Mouse (Mus musculus) CH12.LX (cell line): Measurements from ENCODE around the gene Arhgef3. TPM values are rescaled to one million over a fixed set of nuclear protein-coding genes. Genes with fewer than 3 reads are reported as not detected.

Source experiments
- DNase-seq: peaks from one replicate; pipeline ENCODE4 v3.0.0-alpha.2; 2013; ENCODE audit errors: extremely low read depth
- H3K27ac ChIP-seq: 2 replicates; pipeline ENCODE4 v1.5.1; 2012; ENCODE audit warnings: low read depth, mild to moderate bottlenecking, control low read depth, moderate library complexity; ENCODE audit not compliant: insufficient read depth
- H3K27me3 ChIP-seq: replicated peaks from 2 replicates; pipeline ENCODE3; 2012; ENCODE audit warnings: inconsistent platforms
- H3K36me3 ChIP-seq, 2 experiments: replicated peaks in 1 of 2; 2 replicates each; pipeline versions ENCODE3 to v1.6.1; 2012; ENCODE audit warnings: inconsistent platforms in 1 of 2, low read length in 1 of 2, mild to moderate bottlenecking in 1 of 2, mixed read lengths in 1 of 2, moderate library complexity in 1 of 2; ENCODE audit not compliant: control insufficient read depth in 1 of 2, insufficient read depth in 1 of 2
- H3K4me1 ChIP-seq, 2 experiments: 2 replicates each; pipeline ENCODE4 v1.6.1; 2012; ENCODE audit warnings: inconsistent platforms in 1 of 2, moderate library complexity in 1 of 2; ENCODE audit not compliant: insufficient read depth in 2 of 2, control insufficient read depth in 1 of 2
- H3K4me2 ChIP-seq: 2 replicates; pipeline ENCODE4 v1.6.1; 2012; ENCODE audit warnings: low read depth, mild to moderate bottlenecking, control low read depth; ENCODE audit not compliant: poor library complexity, insufficient read depth, severe bottlenecking
- H3K4me3 ChIP-seq, 3 experiments: fragments of 150-350 bp in 1 of 3; sonication (generic) in 1 of 3; replicated peaks in 1 of 3; 2 replicates each; pipeline versions ENCODE3 to v1.5.1; 2011 to 2012; ENCODE audit warnings: low read depth in 2 of 3, low read length in 2 of 3, mild to moderate bottlenecking in 2 of 3, moderate library complexity in 2 of 3, control low read depth in 1 of 3, improper control_type of control experiment in 1 of 3, inconsistent platforms in 1 of 3, mixed read lengths in 1 of 3; ENCODE audit not compliant: poor library complexity in 1 of 3
- H3K79me2 ChIP-seq: replicated peaks from 2 replicates; pipeline ENCODE4 v1.6.1; 2012; ENCODE audit warnings: mild to moderate bottlenecking, moderate library complexity; ENCODE audit not compliant: control insufficient read depth, poor library complexity, insufficient read depth, severe bottlenecking; ENCODE audit errors: extremely low read depth
- H3K9ac ChIP-seq: 2 replicates; pipeline ENCODE4 v1.6.1; 2012; ENCODE audit warnings: low read depth, mild to moderate bottlenecking, control low read depth, moderate library complexity; ENCODE audit not compliant: insufficient read depth
- H3K9me3 ChIP-seq: replicated peaks from 2 replicates; pipeline ENCODE3; 2012; ENCODE audit warnings: low read length, inconsistent platforms, mixed read lengths
- BHLHE40 ChIP-seq: IDR thresholded peaks from 2 replicates; pipeline ENCODE4 v1.6.1; 2011; ENCODE audit warnings: mild to moderate bottlenecking, low read depth, low read length, improper control_type of control experiment
- CHD1 ChIP-seq: IDR thresholded peaks from 2 replicates; pipeline ENCODE4 v1.6.1; 2012; ENCODE audit warnings: low read depth, low read length, improper control_type of control experiment, inconsistent platforms
- CTCF ChIP-seq, 2 experiments: IDR thresholded peaks in 1 of 2; conservative IDR thresholded peaks in 1 of 2; 2 replicates each; pipeline ENCODE4 v1.5.1; 2011 to 2012; ENCODE audit warnings: low read depth in 2 of 2, low read length in 2 of 2, improper control_type of control experiment in 1 of 2, inconsistent platforms in 1 of 2, mild to moderate bottlenecking in 1 of 2, moderate library complexity in 1 of 2
- E2F4 ChIP-seq: IDR thresholded peaks from 2 replicates; pipeline ENCODE4 v1.6.1; 2011; ENCODE audit warnings: low read depth, low read length, improper control_type of control experiment; ENCODE audit not compliant: insufficient replicate concordance
- ELF1 ChIP-seq: IDR thresholded peaks from 2 replicates; pipeline ENCODE4 v1.6.1; 2014; ENCODE audit warnings: low read depth, mild to moderate bottlenecking, inconsistent platforms, low read length, improper control_type of control experiment
- EP300 ChIP-seq: IDR thresholded peaks from 2 replicates; pipeline ENCODE4 v1.6.1; 2011; ENCODE audit warnings: low read length, improper control_type of control experiment
- ETS1 ChIP-seq: conservative IDR thresholded peaks from 2 replicates; pipeline ENCODE4 v1.6.1; 2012; ENCODE audit warnings: low read depth, mild to moderate bottlenecking, inconsistent platforms, low read length, improper control_type of control experiment, moderate library complexity
- GABPA ChIP-seq: IDR thresholded peaks from 2 replicates; pipeline ENCODE4 v1.6.1; 2012; ENCODE audit warnings: low read depth, low read length, improper control_type of control experiment, inconsistent platforms; ENCODE audit not compliant: insufficient replicate concordance
- HCFC1 ChIP-seq: IDR thresholded peaks from 2 replicates; pipeline ENCODE4 v1.6.1; 2012; ENCODE audit warnings: low read depth, mild to moderate bottlenecking, inconsistent platforms, low read length, improper control_type of control experiment
- IRF4 ChIP-seq: IDR thresholded peaks from 2 replicates; pipeline ENCODE4 v1.6.1; 2014; ENCODE audit warnings: low read depth, mild to moderate bottlenecking, inconsistent platforms, low read length, improper control_type of control experiment
- JUN ChIP-seq: IDR thresholded peaks from 2 replicates; pipeline ENCODE4 v1.6.1; 2011; ENCODE audit warnings: low read depth, mild to moderate bottlenecking, low read length, improper control_type of control experiment, moderate library complexity; ENCODE audit not compliant: insufficient read depth
- JUND ChIP-seq: conservative IDR thresholded peaks from 2 replicates; pipeline ENCODE4 v1.6.1; 2011; ENCODE audit warnings: low read depth, low read length, improper control_type of control experiment
- MAFK ChIP-seq: IDR thresholded peaks from 2 replicates; pipeline ENCODE4 v1.6.1; 2011; ENCODE audit warnings: low read length, improper control_type of control experiment; ENCODE audit not compliant: insufficient replicate concordance
- MEF2A ChIP-seq: IDR thresholded peaks from 2 replicates; pipeline ENCODE4 v1.6.1; 2014; ENCODE audit warnings: low read depth, mild to moderate bottlenecking, inconsistent platforms, low read length, improper control_type of control experiment, borderline replicate concordance
- MXI1 ChIP-seq: IDR thresholded peaks from 2 replicates; pipeline ENCODE4 v1.6.1; 2011; ENCODE audit warnings: mild to moderate bottlenecking, low read depth, low read length, improper control_type of control experiment
- MYC ChIP-seq: IDR thresholded peaks from 2 replicates; pipeline ENCODE4 v1.6.1; 2011; ENCODE audit warnings: low read depth, mild to moderate bottlenecking, improper control_type of control experiment, low read length
- NELFE ChIP-seq: IDR thresholded peaks from 2 replicates; pipeline ENCODE4 v1.6.1; 2011; ENCODE audit warnings: low read depth, low read length, improper control_type of control experiment
- NRF1 ChIP-seq: IDR thresholded peaks from 2 replicates; pipeline ENCODE4 v1.6.1; 2014; ENCODE audit warnings: low read depth, mild to moderate bottlenecking, inconsistent platforms, low read length, improper control_type of control experiment, moderate library complexity
- PAX5 ChIP-seq: IDR thresholded peaks from 2 replicates; pipeline ENCODE4 v1.6.1; 2012; ENCODE audit warnings: low read length, inconsistent platforms, mixed read lengths
- POLR2A ChIP-seq: IDR thresholded peaks from 2 replicates; pipeline ENCODE4 v1.6.1; 2011; ENCODE audit warnings: low read depth, mild to moderate bottlenecking, improper control_type of control experiment, low read length
- POLR2AphosphoS2 ChIP-seq: IDR thresholded peaks from 2 replicates; pipeline ENCODE4 v1.6.1; 2011; ENCODE audit warnings: low read depth, low read length, improper control_type of control experiment
- RAD21 ChIP-seq: IDR thresholded peaks from 2 replicates; pipeline ENCODE4 v1.6.1; 2011; ENCODE audit warnings: low read depth, mild to moderate bottlenecking, low read length, improper control_type of control experiment, moderate library complexity
- SMC3 ChIP-seq: IDR thresholded peaks from 2 replicates; pipeline ENCODE4 v1.6.1; 2011; ENCODE audit warnings: low read depth, low read length, improper control_type of control experiment
- TCF12 ChIP-seq: IDR thresholded peaks from 2 replicates; pipeline ENCODE4 v1.6.1; 2014; ENCODE audit warnings: low read depth, mild to moderate bottlenecking, inconsistent platforms, low read length, improper control_type of control experiment
- UBTF ChIP-seq: IDR thresholded peaks from 2 replicates; pipeline ENCODE4 v1.6.1; 2012; ENCODE audit warnings: low read depth, mild to moderate bottlenecking, inconsistent platforms, low read length, improper control_type of control experiment, moderate library complexity
- USF1 ChIP-seq: IDR thresholded peaks from 2 replicates; pipeline ENCODE4 v1.6.1; 2014; ENCODE audit warnings: low read depth, mild to moderate bottlenecking, inconsistent platforms, low read length, improper control_type of control experiment
- USF2 ChIP-seq: conservative IDR thresholded peaks from 2 replicates; pipeline ENCODE4 v1.6.1; 2011; ENCODE audit warnings: low read depth, low read length, improper control_type of control experiment
- ZC3H11A ChIP-seq: IDR thresholded peaks from 2 replicates; pipeline ENCODE4 v1.6.1; 2012; ENCODE audit warnings: low read depth, mild to moderate bottlenecking, inconsistent platforms, low read length, improper control_type of control experiment
- ZKSCAN1 ChIP-seq: IDR thresholded peaks from 2 replicates; pipeline ENCODE4 v1.6.1; 2012; ENCODE audit warnings: low read depth, inconsistent platforms, low read length, improper control_type of control experiment, borderline replicate concordance
- ZMIZ1 ChIP-seq: IDR thresholded peaks from 2 replicates; pipeline ENCODE4 v1.6.1; 2012; ENCODE audit warnings: low read depth, mild to moderate bottlenecking, inconsistent platforms, low read length, improper control_type of control experiment
- ZNF384 ChIP-seq: IDR thresholded peaks from 2 replicates; pipeline ENCODE4 v1.6.1; 2012; ENCODE audit warnings: low read depth, low read length, improper control_type of control experiment, inconsistent platforms
- dilution Hi-C: fragments of 300-500 bp; cut with MboI; formaldehyde crosslinking; loops from 2 replicates; pipeline ENCODE4 v1.14.3; 2020; ENCODE audit warnings: low sequenced_read_pairs; ENCODE audit not compliant: extremely low pct_unique_long_range_greater_than_20kb, extremely low pct_ligation_motif_present
- in situ Hi-C: fragments of 300-500 bp; cut with MboI; formaldehyde crosslinking; loops from 3 replicates; pipeline ENCODE4 v1.14.3; 2019; ENCODE audit warnings: low sequenced_read_pairs, low pct_ligation_motif_present, low pct_unique_long_range_greater_than_20kb, mixed read lengths
- polyA plus RNA-seq: library from polyadenylated mRNA; unstranded; fragments of >175 nt; gene quantifications from 2 replicates; pipeline ENCODE4 v1.2.1, GENCODE M21; 2012; ENCODE audit warnings: low read depth; ENCODE audit not compliant: insufficient read length
- total RNA-seq, 2 experiments: library from RNA; depleted of rRNA; stranded (reverse); fragments of 300-350 nt in 1 of 2; fragments of >200 nt in 1 of 2; gene quantifications; 2 replicates each; pipeline ENCODE4 v1.2.3; 2012 to 2014

The Arhgef3 gene
- total and polyA plus RNA-seq, 3 experiments = 0.51 to 0.64 (median 0.62) TPM

GRCm38 (mm10) chr14:27105731-27106457 lies 8.8 kb upstream of the Arhgef3 start:
- no peaks in the 10 kb centered on the region for H3K27me3 ChIP-seq
- no peak for DNase-seq
- no peaks in the 10 kb centered on the region for H3K9me3 ChIP-seq
- H3K4me1 ChIP-seq = peaks cover 0 to 6% of the 10 kb centered on the region in 2 experiments; a peak in 2 of 4 replicates
- TF ChIP-seq GABPA (no peak), MXI1 (no peak), PAX5 (no peak), E2F4 (no peak), NELFE (no peak), USF2 (no peak), RAD21 (no peak), ZKSCAN1 (no peak), POLR2A (no peak), ETS1 (no peak), ZMIZ1 (no peak), ELF1 (no peak), IRF4 (no peak), MYC (no peak), MEF2A (no peak), POLR2AphosphoS2 (no peak), ZNF384 (no peak), JUND (no peak)
- no peak overlapping the region for H3K9ac ChIP-seq
- in situ Hi-C loops (no loop called here), dilution Hi-C loops (no loop called here)
- H3K79me2 ChIP-seq = no peaks in the 10 kb centered on the region
- no peak overlapping the region for H3K4me2 ChIP-seq
- no peaks in the 10 kb centered on the region for H3K36me3 ChIP-seq
- no peak overlapping the region for H3K4me3 ChIP-seq
- H3K27ac ChIP-seq = no peak overlapping the region

GRCm38 (mm10) chr14:27108748-27109504 lies 5.8 kb upstream of the Arhgef3 start:
- H3K9me3 ChIP-seq = no peaks in the 10 kb centered on the region
- H3K4me2 ChIP-seq = no peak overlapping the region
- dilution Hi-C loops = no loop called here
- H3K9ac ChIP-seq = no peak overlapping the region
- no peak overlapping the region for H3K27ac ChIP-seq
- in situ Hi-C loops = no loop called here
- H3K4me3 ChIP-seq = no peak overlapping the region
- H3K79me2 ChIP-seq = no peaks in the 10 kb centered on the region
- H3K27me3 ChIP-seq = no peaks in the 10 kb centered on the region
- H3K36me3 ChIP-seq = no peaks in the 10 kb centered on the region
- no peak for DNase-seq
- H3K4me1 ChIP-seq = peaks cover 0 to 7% of the 10 kb centered on the region in 2 experiments; a peak in 2 of 4 replicates
- TF ChIP-seq HCFC1 (no peak), EP300 (no peak), USF1 (no peak), NELFE (no peak), NRF1 (no peak), USF2 (no peak), ZC3H11A (peak; percentile 7; the same call in 1 of the 2 replicates), POLR2AphosphoS2 (no peak), JUN (no peak), UBTF (no peak), MYC (no peak), IRF4 (no peak), TCF12 (no peak), MAFK (no peak), SMC3 (peak; percentile 74), CHD1 (no peak), ELF1 (no peak), MXI1 (no peak), BHLHE40 (no peak), CTCF (conservative IDR thresholded peaks at IDR 0.05 in 1 of 2, IDR thresholded peaks at IDR 0.05 in 1 of 2; ENCODE audit: low read depth in 2 of 2, low read length in 2 of 2) (peak in 1 of 2 experiments; percentile 74; a peak in 2 of 4 replicates), ZMIZ1 (no peak)
